Mouse (Mus musculus): ENCODE measurements around the gene Prl2c5. TPM values are rescaled to one million over a fixed set of nuclear protein-coding genes. Genes with fewer than 3 reads are reported as not detected.

Prl2c5 gene
- not detected in 2 replicates for polyA plus RNA-seq (2015; fragmentation: Nextera tagmentation; extraction: Ambion mirVana)

DNA sequence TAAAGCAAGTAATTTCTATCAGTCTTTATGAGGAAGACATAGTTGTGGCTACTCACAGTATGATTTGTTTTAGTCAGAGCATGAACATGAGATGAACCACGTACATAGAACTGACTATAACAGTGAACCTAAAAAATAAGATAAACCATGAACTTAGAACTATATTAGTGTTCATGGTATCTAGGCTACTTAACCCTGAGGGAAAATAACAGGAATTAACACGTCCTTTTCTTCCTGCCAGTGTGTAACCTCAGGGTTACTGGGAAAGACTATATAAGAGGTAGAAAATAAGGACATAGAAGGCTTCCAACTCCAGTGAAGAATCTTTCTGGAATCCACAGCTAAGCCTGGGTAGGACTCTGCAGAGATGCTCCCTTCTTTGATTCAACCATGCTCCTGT lies at the start of gene Prl2c5:
Gene Prl2c5 (plus strand): TSS at position 301 of the 400 bp plus-strand sequence.

Other genes starting within 250 kb of the Prl2c5 start
- gene Prl2c2, start 177.3 kb upstream of the Prl2c5 start, polyA plus RNA-seq (2015; fragmentation: Nextera tagmentation; extraction: Ambion mirVana): not detected in 2 replicates
- 4.3 and 4.5 TPM in 2 replicates for gene Gpr137b, start 211.3 kb downstream of the Prl2c5 start, polyA plus RNA-seq (2015; fragmentation: Nextera tagmentation; extraction: Ambion mirVana)

Measured in skeletal muscle tissue, postnatal 0 days (tissue).